Comparison of ENCODE assay signal across 18 mouse cellular contexts in genomic region chr9:69317527-69318115, GRCm38 (mm10).
DNase-seq lines count a peak whose midpoint lies in the region; ATAC-seq and TF ChIP-seq lines count a peak whose summit lies in the region.
"Had no signal": no experiment of that assay in that cellular context is flagged by ENCODE, and none has a peak within 500 bp of the region (broad histone marks: within the 10 kb centered on the region; RNA-seq: fewer than 3 reads in every experiment).

No protein-coding gene starts in this region.

- peak; percentile 51; the same call in 1 of the 2 replicates for ATAC-seq in forebrain, embryonic 13.5 days
- ATAC-seq in forebrain, embryonic 11.5 days (replicated peaks; ENCODE audit: low FRiP score) = no peak
- ATAC-seq in forebrain, embryonic 15.5 days (replicated peaks) = 0 out of 2 replicates have a peak, but pooled peaks have one; percentile 32
- no peak for ATAC-seq in forebrain, postnatal 0 days
- ATAC-seq in lung, embryonic 14.5 days (ENCODE audit: insufficient read depth) = no peak
- ATAC-seq: forebrain, embryonic 16.5 days had no signal

- no peak for TF ChIP-seq POLR2A in lung, adult 2 months (IDR thresholded peaks at IDR 0.05; ENCODE audit: borderline replicate concordance, extremely low read depth, low read depth, low read length)
- no peak for TF ChIP-seq POLR2A in brain, embryonic 14.5 days (IDR thresholded peaks at IDR 0.05; ENCODE audit: borderline replicate concordance, extremely low read depth, insufficient read depth, insufficient read length, poor library complexity, severe bottlenecking)

- H3K9me3 ChIP-seq in forebrain, embryonic 13.5 days (replicated peaks) = no peaks in the 10 kb centered on the region
- H3K9me3 ChIP-seq in forebrain, embryonic 11.5 days (ENCODE audit: control insufficient read depth, low read length) = no peaks in the 10 kb centered on the region
- H3K9me3 ChIP-seq in forebrain, embryonic 15.5 days = no peaks in the 10 kb centered on the region
- H3K9me3 ChIP-seq in forebrain, postnatal 0 days (ENCODE audit: low read length) = no peaks in the 10 kb centered on the region
- no peaks in the 10 kb centered on the region for H3K9me3 ChIP-seq in lung, embryonic 14.5 days (ENCODE audit: low read depth, low read length)
- H3K9me3 ChIP-seq: embryonic facial prominence, embryonic 13.5 days had no signal

- H3K27ac ChIP-seq in forebrain, embryonic 13.5 days = no peak overlapping the region
- no peak overlapping the region for H3K27ac ChIP-seq in forebrain, embryonic 11.5 days (ENCODE audit: low read depth, low read length)
- H3K27ac ChIP-seq in forebrain, embryonic 15.5 days (replicated peaks) = no peak overlapping the region
- no peak overlapping the region for H3K27ac ChIP-seq in forebrain, postnatal 0 days (ENCODE audit: low read depth, low read length)
- no peak overlapping the region for H3K27ac ChIP-seq in lung, embryonic 14.5 days (ENCODE audit: low read depth)
- H3K27ac ChIP-seq: embryonic facial prominence, embryonic 13.5 days had no signal

- H3K36me3 ChIP-seq in forebrain, embryonic 13.5 days (ENCODE audit: poor library complexity, severe bottlenecking) = no peaks in the 10 kb centered on the region
- H3K36me3 ChIP-seq in forebrain, embryonic 11.5 days (ENCODE audit: control insufficient read depth, insufficient read depth, low read length) = no peaks in the 10 kb centered on the region
- H3K36me3 ChIP-seq in forebrain, embryonic 15.5 days = no peaks in the 10 kb centered on the region
- H3K36me3 ChIP-seq in forebrain, postnatal 0 days (ENCODE audit: insufficient read depth) = no peaks in the 10 kb centered on the region
- H3K36me3 ChIP-seq in lung, embryonic 14.5 days (ENCODE audit: insufficient read depth) = no peaks in the 10 kb centered on the region
- H3K36me3 ChIP-seq: embryonic facial prominence, embryonic 13.5 days had no signal

- no peak overlapping the region for H3K4me3 ChIP-seq in forebrain, embryonic 13.5 days
- no peak overlapping the region for H3K4me3 ChIP-seq in forebrain, embryonic 11.5 days (ENCODE audit: low read depth, low read length)
- no peak overlapping the region for H3K4me3 ChIP-seq in forebrain, embryonic 15.5 days
- no peak overlapping the region for H3K4me3 ChIP-seq in forebrain, postnatal 0 days (ENCODE audit: low read depth, low read length)
- H3K4me3 ChIP-seq in lung, embryonic 14.5 days (ENCODE audit: low read depth, low read length) = no peak overlapping the region
- H3K4me3 ChIP-seq in lung, adult 2 months (replicated peaks; ENCODE audit: extremely low read depth, low read depth, low read length) = no peak overlapping the region
- H3K4me3 ChIP-seq: embryonic facial prominence, embryonic 13.5 days had no signal

- H3K4me2 ChIP-seq in forebrain, embryonic 13.5 days = no peak overlapping the region
- no peak overlapping the region for H3K4me2 ChIP-seq in forebrain, embryonic 11.5 days (ENCODE audit: low read depth, low read length, severe bottlenecking)
- no peak overlapping the region for H3K4me2 ChIP-seq in forebrain, embryonic 15.5 days (replicated peaks)
- H3K4me2 ChIP-seq in forebrain, postnatal 0 days (ENCODE audit: low read depth) = no peak overlapping the region
- H3K4me2 ChIP-seq in lung, embryonic 14.5 days = no peak overlapping the region
- H3K4me2 ChIP-seq: embryonic facial prominence, embryonic 13.5 days had no signal

- H3K4me1 ChIP-seq in forebrain, embryonic 13.5 days = 0 out of 2 replicates have a peak, but pooled peaks cover 3% of the 10 kb centered on the region
- H3K4me1 ChIP-seq in forebrain, embryonic 11.5 days (replicated peaks; ENCODE audit: control insufficient read depth, insufficient read depth, low read length) = no peaks in the 10 kb centered on the region
- H3K4me1 ChIP-seq in forebrain, embryonic 15.5 days = no peaks in the 10 kb centered on the region; the same call in 1 of the 2 replicates
- H3K4me1 ChIP-seq in forebrain, postnatal 0 days (ENCODE audit: insufficient read depth) = no peaks in the 10 kb centered on the region
- 0 out of 2 replicates have a peak, but pooled peaks cover 2% of the 10 kb centered on the region for H3K4me1 ChIP-seq in lung, embryonic 14.5 days (ENCODE audit: insufficient read depth)
- H3K4me1 ChIP-seq in lung, adult 2 months (ENCODE audit: control insufficient read depth, insufficient read depth, low read length) = peaks cover 13% of the 10 kb centered on the region

- H3K9ac ChIP-seq in forebrain, embryonic 13.5 days = no peak overlapping the region
- no peak overlapping the region for H3K9ac ChIP-seq in forebrain, embryonic 11.5 days (ENCODE audit: low read length)
- H3K9ac ChIP-seq in forebrain, embryonic 15.5 days (replicated peaks) = no peak overlapping the region
- H3K9ac ChIP-seq in forebrain, postnatal 0 days = no peak overlapping the region
- H3K9ac ChIP-seq in lung, embryonic 14.5 days = no peak overlapping the region
- H3K9ac ChIP-seq: embryonic facial prominence, embryonic 13.5 days had no signal

- peaks cover 14% of the 10 kb centered on the region for H3K27me3 ChIP-seq in forebrain, embryonic 13.5 days
- no peaks in the 10 kb centered on the region for H3K27me3 ChIP-seq in forebrain, embryonic 11.5 days (ENCODE audit: control insufficient read depth, insufficient read depth, low read length)
- 0 out of 2 replicates have a peak, but pooled peaks cover 3% of the 10 kb centered on the region for H3K27me3 ChIP-seq in forebrain, embryonic 15.5 days
- H3K27me3 ChIP-seq in forebrain, postnatal 0 days (ENCODE audit: insufficient read depth, low read length) = no peaks in the 10 kb centered on the region
- no peaks in the 10 kb centered on the region for H3K27me3 ChIP-seq in lung, embryonic 14.5 days (ENCODE audit: insufficient read depth, low read length)
- H3K27me3 ChIP-seq: embryonic facial prominence, embryonic 13.5 days had no signal

- no peak for DNase-seq in forebrain, embryonic 11.5 days (ENCODE audit: low spot score)
- no peak for DNase-seq in forebrain, postnatal 0 days
- peak; percentile 47 for DNase-seq in lung, embryonic 14.5 days
- no peak for DNase-seq in lung, adult 2 months
- peak; percentile 75 for DNase-seq in brain, embryonic 14.5 days (ENCODE audit: low read depth)
- no peak for DNase-seq in layer of hippocampus, adult 9-10 months (ENCODE audit: low spot score)
- DNase-seq: adrenal gland, adult 2 months; adrenal gland, postnatal 10 days; adrenal gland, postnatal 25 days; cerebellum, adult 11-12 months; cerebellum, adult 2 months; cerebellum, adult 9-10 months; cerebellum, postnatal 10 days; cerebellum, postnatal 25 days had no signal

- 45% methylated on average over 3 of the region's 3 CpGs for WGBS in forebrain, embryonic 13.5 days
- 76% methylated on average over 3 of the region's 3 CpGs for WGBS in forebrain, embryonic 11.5 days
- WGBS in forebrain, embryonic 15.5 days = 29% methylated on average over 3 of the region's 3 CpGs
- WGBS in forebrain, postnatal 0 days = 31% methylated on average over 3 of the region's 3 CpGs
- WGBS in lung, embryonic 14.5 days = 46% methylated on average over 3 of the region's 3 CpGs
- 58% methylated on average over 3 of the region's 3 CpGs for WGBS in lung, adult 2 months

- TF ChIP-seq CTCF in forebrain, postnatal 0 days (IDR thresholded peaks at IDR 0.05; ENCODE audit: low read depth) = no peak
- TF ChIP-seq CTCF in lung, embryonic 14.5 days (IDR thresholded peaks at IDR 0.05; ENCODE audit: low read depth) = no peak
- no peak for TF ChIP-seq CTCF in lung, adult 2 months (IDR thresholded peaks at IDR 0.05; ENCODE audit: insufficient read depth, low read length)
- no peak for TF ChIP-seq CTCF in brain, embryonic 14.5 days (IDR thresholded peaks at IDR 0.05; ENCODE audit: borderline replicate concordance, extremely low read depth, insufficient read depth, insufficient read length)

Comparison
In these comparisons a context has a peak if more than half of its experiments do, and no peak if none do; other contexts are left out.
1. ATAC-seq: peak in forebrain, embryonic 13.5 days (single experiment) and forebrain, embryonic 15.5 days (single experiment); none in forebrain, embryonic 11.5 days (single experiment), forebrain, postnatal 0 days (single experiment) and lung, embryonic 14.5 days (single experiment).
2. DNase-seq: peak in lung, embryonic 14.5 days (single experiment) and brain, embryonic 14.5 days (single experiment); none in forebrain, embryonic 11.5 days (single experiment), forebrain, postnatal 0 days (single experiment), lung, adult 2 months (single experiment) and layer of hippocampus, adult 9-10 months (single experiment).